Mouse (Mus musculus) limb, embryonic 13.5 days (tissue): Measurements from ENCODE around the gene Olfr839-ps1. TPM values are rescaled to one million over a fixed set of nuclear protein-coding genes. Genes with fewer than 3 reads are reported as not detected.

Experiments
- ATAC-seq: fragments of 200-750 bp; cut with Nextera tagmentation; 2 replicates; pipeline ENCODE4 v1.8.0; 2017; ENCODE audit warnings: low read depth, moderate number of reproducible peaks, moderate TSS enrichment; ENCODE audit not compliant: low FRiP score
- H3K27ac ChIP-seq: fragments of 300-500 bp; sonication (generic); 2 replicates; pipeline ENCODE4 v1.5.1; 2015; ENCODE audit warnings: inconsistent platforms, mild to moderate bottlenecking, moderate library complexity
- H3K27me3 ChIP-seq: fragments of 300-500 bp; sonication (generic); 2 replicates; pipeline ENCODE4 v1.6.1; 2015; ENCODE audit warnings: mild to moderate bottlenecking, inconsistent platforms
- H3K36me3 ChIP-seq: fragments of 300-500 bp; sonication (generic); 2 replicates; pipeline ENCODE4 v1.6.1; 2015; ENCODE audit warnings: inconsistent platforms, mild to moderate bottlenecking, moderate library complexity
- H3K4me1 ChIP-seq: fragments of 300-500 bp; sonication (generic); 2 replicates; pipeline ENCODE4 v1.6.1; 2015; ENCODE audit warnings: inconsistent platforms
- H3K4me2 ChIP-seq: fragments of 300-500 bp; sonication (generic); replicated peaks from 2 replicates; pipeline ENCODE4 v1.6.1; 2015; ENCODE audit warnings: inconsistent platforms, mild to moderate bottlenecking, moderate library complexity
- H3K4me3 ChIP-seq: fragments of 300-500 bp; sonication (generic); 2 replicates; pipeline ENCODE4 v1.5.1; 2015; ENCODE audit warnings: moderate library complexity, mild to moderate bottlenecking, inconsistent platforms
- H3K9ac ChIP-seq: fragments of 300-500 bp; sonication (generic); 2 replicates; pipeline ENCODE4 v1.6.1; 2015; ENCODE audit warnings: mild to moderate bottlenecking, inconsistent platforms
- H3K9me3 ChIP-seq: fragments of 300-500 bp; sonication (generic); 2 replicates; pipeline ENCODE4 v1.6.1; 2016; ENCODE audit warnings: inconsistent platforms
- WGBS: fragments of 180-500 bp; shearing (Covaris S2); methylation state at CpG from one replicate; pipeline ENCODE4 v1.1.7; 2015; 5-methylcytosine and 5-hydroxymethylcytosine counted together
- polyA plus RNA-seq: library from polyadenylated mRNA; unstranded; fragments of >200 nt; fragmentation: Nextera tagmentation; extraction: Ambion mirVana; gene quantifications from 2 replicates; pipeline ENCODE4 v1.2.1, GENCODE M21; 2015

Gene Olfr839-ps1
- 0.01 TPM in 1 of 2 replicates, not detected in the other for polyA plus RNA-seq

DNA sequence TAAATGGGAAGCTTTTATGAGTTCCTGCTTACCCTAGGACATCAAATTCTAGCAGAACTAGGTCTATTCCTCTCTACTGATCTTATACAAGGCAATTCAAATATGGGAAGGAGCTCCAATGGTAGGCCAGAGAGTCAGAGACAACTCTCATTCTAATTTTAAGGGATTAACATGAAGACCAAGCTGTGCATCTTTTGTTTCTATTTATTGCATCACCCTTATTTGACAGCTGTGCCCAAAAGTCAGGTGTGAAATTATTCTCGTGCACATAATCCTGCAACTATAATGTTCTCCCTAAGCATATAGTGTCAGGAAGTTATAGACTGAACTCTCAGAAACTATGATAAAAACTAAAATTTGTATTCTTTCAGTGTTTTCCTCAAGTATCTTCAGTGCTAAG lies at the start of gene Olfr839-ps1:
TSS of gene Olfr839-ps1 (minus strand) at position 101 of the 400 bp plus-strand sequence.
- Histone ChIP-seq H3K4me1 (no peaks in the 10 kb centered on the region), H3K9me3 (0 out of 2 replicates have a peak, but pooled peaks cover 9% of the 10 kb centered on the region), H3K36me3 (no peaks in the 10 kb centered on the region), H3K27ac (no peak within 1 kb of the TSS), H3K9ac (no peak within 1 kb of the TSS), H3K4me3 (no peak within 1 kb of the TSS), H3K4me2 (no peak within 1 kb of the TSS), H3K27me3 (no peaks in the 10 kb centered on the region)
- 77% methylated on average over 1 of the region's 1 CpGs for WGBS
- ATAC-seq: no peak

GRCm38 (mm10) chr9:19136017-19136416 lies 41.1 kb downstream of the Olfr839-ps1 start, which contains the start of gene Olfr837:
Gene Olfr837, plus strand, starts transcription at chr9:19136317.
- Histone ChIP-seq H3K27me3 (no peaks in the 10 kb centered on the region), H3K36me3 (no peaks in the 10 kb centered on the region), H3K9ac (no peak within 1 kb of the TSS), H3K9me3 (peaks cover 4% of the 10 kb centered on the region; the same call in 1 of the 2 replicates), H3K4me2 (no peak within 1 kb of the TSS), H3K27ac (no peak within 1 kb of the TSS), H3K4me1 (no peaks in the 10 kb centered on the region), H3K4me3 (no peak within 1 kb of the TSS)
- ATAC-seq: no peak
- 76% methylated on average over 1 of the region's 1 CpGs for WGBS

- no peak for ATAC-seq
- H3K4me1 ChIP-seq: no peaks in the 10 kb centered on the region
- H3K9ac ChIP-seq: no peak within 1 kb of the TSS
- no peak within 1 kb of the TSS for H3K4me2 ChIP-seq
- no peaks in the 10 kb centered on the region for H3K9me3 ChIP-seq
- no peak within 1 kb of the TSS for H3K27ac ChIP-seq
- no peak within 1 kb of the TSS for H3K4me3 ChIP-seq
- H3K27me3 ChIP-seq: no peaks in the 10 kb centered on the region
- H3K36me3 ChIP-seq: no peaks in the 10 kb centered on the region
Observed at GRCm38 (mm10) chr9:19120082-19120481, 57.0 kb downstream of the Olfr839-ps1 start, which contains the start of gene Olfr836. Gene Olfr836, plus strand, starts transcription at chr9:19120382.

Other genes with a start within 250 kb of the Olfr839-ps1 start
- not detected in 2 replicates for gene Olfr832, start 240.2 kb downstream of the Olfr839-ps1 start, polyA plus RNA-seq
- not detected in 2 replicates for gene Olfr834, start 189.3 kb downstream of the Olfr839-ps1 start, polyA plus RNA-seq
- gene Olfr835, start 144.6 kb downstream of the Olfr839-ps1 start, polyA plus RNA-seq: not detected in 2 replicates
- not detected in 2 replicates for gene Olfr836, start 56.9 kb downstream of the Olfr839-ps1 start, polyA plus RNA-seq
- not detected in 2 replicates for gene Olfr837, start 41.0 kb downstream of the Olfr839-ps1 start, polyA plus RNA-seq
- not detected in 2 replicates for gene Olfr843, start 74.7 kb upstream of the Olfr839-ps1 start, polyA plus RNA-seq
- not detected in 2 replicates for gene Olfr844, start 139.0 kb upstream of the Olfr839-ps1 start, polyA plus RNA-seq
- gene Olfr845, start 159.1 kb upstream of the Olfr839-ps1 start, polyA plus RNA-seq: not detected in 2 replicates
- gene Olfr846, start 186.7 kb upstream of the Olfr839-ps1 start, polyA plus RNA-seq: not detected in 2 replicates
- not detected in 2 replicates for gene Olfr847, start 201.4 kb upstream of the Olfr839-ps1 start, polyA plus RNA-seq